Mouse (Mus musculus) liver, embryonic 16.5 days (tissue): ENCODE results near the gene Dapp1. TPM values are rescaled to one million over a fixed set of nuclear protein-coding genes. Genes with fewer than 3 reads are reported as not detected.

ENCODE experiments used
- ATAC-seq: fragments of 200-750 bp; cut with Nextera tagmentation; 2 replicates; pipeline ENCODE4 v1.8.0; 2017; ENCODE audit warnings: low read depth, mild to moderate bottlenecking, moderate number of reproducible peaks, moderate library complexity
- H3K27ac ChIP-seq: fragments of 300-500 bp; sonication (generic); 2 replicates; pipeline ENCODE4 v1.5.1; 2014; ENCODE audit warnings: mild to moderate bottlenecking, low read length
- H3K27me3 ChIP-seq: fragments of 300-500 bp; sonication (generic); 2 replicates; pipeline ENCODE4 v1.6.1; 2014; ENCODE audit warnings: low read depth, low read length, mixed read lengths; ENCODE audit not compliant: control insufficient read depth, insufficient read depth
- H3K36me3 ChIP-seq: fragments of 300-500 bp; sonication (generic); 2 replicates; pipeline ENCODE4 v1.6.1; 2014; ENCODE audit warnings: mild to moderate bottlenecking; ENCODE audit not compliant: control insufficient read depth, insufficient read depth
- H3K4me1 ChIP-seq: fragments of 300-500 bp; sonication (generic); 2 replicates; pipeline ENCODE4 v1.6.1; 2014; ENCODE audit warnings: low read depth, low read length, mixed read lengths; ENCODE audit not compliant: control insufficient read depth
- H3K4me2 ChIP-seq: fragments of 300-500 bp; sonication (generic); 2 replicates; pipeline ENCODE4 v1.6.1; 2014; ENCODE audit warnings: low read depth, low read length, mixed read lengths
- H3K4me3 ChIP-seq: fragments of 300-500 bp; sonication (generic); 2 replicates; pipeline ENCODE4 v1.5.1; 2014; ENCODE audit warnings: low read depth, mild to moderate bottlenecking, low read length
- H3K9ac ChIP-seq: fragments of 300-500 bp; sonication (generic); 2 replicates; pipeline ENCODE4 v1.6.1; 2014; ENCODE audit warnings: low read depth, low read length
- H3K9me3 ChIP-seq: fragments of 300-500 bp; sonication (generic); replicated peaks from 2 replicates; pipeline ENCODE4 v1.6.1; 2016; ENCODE audit warnings: low read length; ENCODE audit not compliant: control insufficient read depth
- WGBS: fragments of 180-500 bp; shearing (Covaris S2); extraction: QIAGEN DNeasy Blood & Tissue Kit; methylation state at CpG from one replicate; pipeline ENCODE4 v1.1.7; 2014; ENCODE audit not compliant: insufficient replicate concordance; 5-methylcytosine and 5-hydroxymethylcytosine counted together
- polyA plus RNA-seq: library from polyadenylated mRNA; unstranded; fragments of >200 nt; fragmentation: Nextera tagmentation; extraction: Ambion mirVana; gene quantifications from 2 replicates; pipeline ENCODE4 v1.2.1, GENCODE M21; 2015

The Dapp1 gene
- polyA plus RNA-seq, 1 experiment from 2014 or later = 13.0 TPM

- Histone ChIP-seq H3K4me1 (no peaks in the 10 kb centered on the region; the same call in none of the 2 replicates), H3K27ac (no peak overlapping the region), H3K36me3 (no peaks in the 10 kb centered on the region; the same call in 1 of the 2 replicates), H3K4me2 (no peak overlapping the region), H3K9me3 (no peaks in the 10 kb centered on the region), H3K4me3 (no peak overlapping the region), H3K9ac (no peak overlapping the region), H3K27me3 (no peaks in the 10 kb centered on the region)
- no peak for ATAC-seq
- 58% methylated on average over 7 of the region's 7 CpGs for WGBS
Measured at GRCm38 (mm10) chr3:137887961-137888360, 93.4 kb downstream of the Dapp1 start.

DNA sequence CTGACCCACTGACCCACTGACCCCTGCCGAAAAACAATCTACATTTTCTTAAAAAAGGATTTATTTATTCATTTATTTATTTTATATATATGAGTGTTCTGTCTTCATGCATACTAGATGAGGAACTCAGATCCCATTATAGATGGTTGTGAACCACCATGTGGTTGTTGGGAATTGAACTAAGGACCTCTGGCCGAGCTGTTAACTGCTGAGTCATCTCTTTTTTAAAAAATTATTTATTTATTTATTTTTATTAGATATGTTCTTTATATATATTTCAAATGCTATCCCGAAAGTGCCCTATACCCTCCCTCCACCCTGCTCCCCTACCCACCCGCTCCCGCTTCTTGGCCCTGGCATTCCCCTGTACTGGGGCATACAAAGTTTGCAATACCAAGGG lies 100.3 kb downstream of the Dapp1 start:
- Histone ChIP-seq H3K4me3 (no peak overlapping the region), H3K27ac (no peak overlapping the region), H3K9me3 (no peaks in the 10 kb centered on the region), H3K9ac (no peak overlapping the region), H3K36me3 (peaks cover 6% of the 10 kb centered on the region; the same call in 1 of the 2 replicates), H3K27me3 (no peaks in the 10 kb centered on the region), H3K4me1 (peaks cover 8% of the 10 kb centered on the region), H3K4me2 (no peak overlapping the region)
- ATAC-seq = no peak
- WGBS = 79% methylated on average over 5 of the region's 5 CpGs

Other genes starting within 250 kb of the Dapp1 start
- 801 and 896 TPM in 2 replicates for gene H2afz, start 117.1 kb downstream of the Dapp1 start, polyA plus RNA-seq
- 3.0 and 4.3 TPM in 2 replicates for gene Dnajb14, start 113.9 kb downstream of the Dapp1 start, polyA plus RNA-seq
- 48.2 and 50.2 TPM in 2 replicates for gene Lamtor3, start 63.0 kb downstream of the Dapp1 start, polyA plus RNA-seq
- 0.07 and 0.30 TPM in 2 replicates for gene 1110002E22Rik, start 83.5 kb upstream of the Dapp1 start, polyA plus RNA-seq
- gene Gm5105, start 85.8 kb upstream of the Dapp1 start, polyA plus RNA-seq = not detected in 2 replicates
- 4.5 and 4.8 TPM in 2 replicates for gene Trmt10a, start 161.9 kb upstream of the Dapp1 start, polyA plus RNA-seq
- gene Mttp, start 163.4 kb upstream of the Dapp1 start, polyA plus RNA-seq = 45.6 and 48.8 TPM in 2 replicates
- gene 4930579F01Rik, start 212.3 kb upstream of the Dapp1 start, polyA plus RNA-seq = not detected in 2 replicates
- 0.27 and 0.37 TPM in 2 replicates for gene Adh7, start 236.2 kb upstream of the Dapp1 start, polyA plus RNA-seq